Mouse (Mus musculus) retina, embryonic 14.5 days (tissue): ENCODE results near the gene Zc3h8.

Experiments used
- DNase-seq: peaks from one replicate; pipeline ENCODE4 v3.0.0-alpha.2; 2015; ENCODE audit warnings: low spot score

The Zc3h8 gene

GRCm38 (mm10) chr2:128943538-128944528 lies at the start of gene Zc3h8:
Gene Zc3h8 (minus strand): TSS chr2:128944077.
- DNase-seq: peak; percentile 99

GRCm38 (mm10) chr2:128984746-128985145 lies 40.9 kb upstream of the Zc3h8 start:
- no peak for DNase-seq

DNA sequence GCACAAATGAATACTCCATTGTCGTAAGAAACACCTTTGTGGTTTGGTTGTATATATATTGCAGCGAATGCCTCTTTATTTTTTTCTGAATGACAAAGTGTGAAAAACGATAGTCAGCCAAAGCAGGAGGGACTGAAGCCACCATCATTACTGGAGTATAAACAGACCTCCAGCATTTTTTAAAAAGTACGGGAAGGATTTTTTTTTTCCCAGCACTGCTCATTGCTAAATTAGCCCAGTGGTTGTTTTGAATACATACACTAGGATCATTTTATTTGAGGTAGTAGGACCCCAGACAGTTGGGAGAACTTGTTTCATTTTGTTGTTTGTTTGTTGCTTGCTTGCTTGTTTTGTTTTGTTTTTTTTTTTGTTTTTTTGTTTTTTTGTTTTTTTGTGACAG lies 31.7 kb upstream of the Zc3h8 start:
- no peak for DNase-seq

DNA sequence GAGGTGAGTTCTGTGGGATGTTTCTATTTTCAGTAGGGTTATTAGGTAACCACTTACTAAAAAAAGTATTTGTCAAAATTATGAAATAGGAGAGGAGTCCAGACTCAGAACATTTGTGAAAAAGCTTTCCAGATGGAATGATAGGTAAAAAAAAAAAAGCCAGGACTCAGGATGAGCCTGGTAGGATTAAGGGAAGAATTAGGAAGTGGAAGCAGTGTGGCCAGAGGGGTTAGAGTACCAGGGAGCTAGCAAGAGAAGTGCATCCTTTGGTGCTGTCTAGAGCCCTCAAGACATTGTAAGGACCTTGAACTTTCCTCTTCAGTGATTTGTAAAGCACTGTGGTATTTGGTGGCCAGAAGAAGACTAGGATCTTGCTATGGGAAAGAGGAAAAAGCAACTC lies 28.4 kb upstream of the Zc3h8 start:
- DNase-seq: no peak

DNA sequence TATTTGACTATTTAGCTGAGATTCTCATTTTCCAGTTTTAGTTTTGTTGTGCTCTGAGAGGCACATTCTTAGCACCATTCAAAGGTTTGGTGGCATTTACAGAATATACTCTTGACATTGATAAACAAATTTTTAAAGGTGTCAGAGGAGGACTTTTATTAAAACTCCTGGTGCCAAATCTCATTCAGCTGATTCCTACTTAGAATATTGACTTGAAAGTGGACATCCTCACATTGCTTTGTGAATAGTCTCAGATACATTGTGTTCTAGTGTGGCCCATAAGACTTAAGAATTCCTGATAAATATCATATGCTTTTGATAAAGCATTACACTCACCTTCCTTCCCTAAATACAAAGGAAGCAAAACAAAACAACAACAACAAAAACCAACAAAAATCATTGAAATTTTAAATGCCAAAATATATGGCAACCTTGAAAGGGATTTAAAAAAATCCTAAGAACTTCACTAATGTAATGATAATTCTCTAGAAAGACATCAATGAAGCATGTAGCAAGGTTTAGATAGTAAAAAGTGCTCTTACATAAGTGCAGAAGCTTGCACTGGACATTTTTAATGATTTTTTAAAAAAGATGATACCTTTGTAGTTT lies 24.7 kb upstream of the Zc3h8 start:
- DNase-seq: no peak

GRCm38 (mm10) chr2:128967661-128968441 lies 24.0 kb upstream of the Zc3h8 start, which contains the start of gene Gm10762:
Gene Gm10762 (minus strand): TSS chr2:128967725.
- peak; percentile 76 for DNase-seq

DNA sequence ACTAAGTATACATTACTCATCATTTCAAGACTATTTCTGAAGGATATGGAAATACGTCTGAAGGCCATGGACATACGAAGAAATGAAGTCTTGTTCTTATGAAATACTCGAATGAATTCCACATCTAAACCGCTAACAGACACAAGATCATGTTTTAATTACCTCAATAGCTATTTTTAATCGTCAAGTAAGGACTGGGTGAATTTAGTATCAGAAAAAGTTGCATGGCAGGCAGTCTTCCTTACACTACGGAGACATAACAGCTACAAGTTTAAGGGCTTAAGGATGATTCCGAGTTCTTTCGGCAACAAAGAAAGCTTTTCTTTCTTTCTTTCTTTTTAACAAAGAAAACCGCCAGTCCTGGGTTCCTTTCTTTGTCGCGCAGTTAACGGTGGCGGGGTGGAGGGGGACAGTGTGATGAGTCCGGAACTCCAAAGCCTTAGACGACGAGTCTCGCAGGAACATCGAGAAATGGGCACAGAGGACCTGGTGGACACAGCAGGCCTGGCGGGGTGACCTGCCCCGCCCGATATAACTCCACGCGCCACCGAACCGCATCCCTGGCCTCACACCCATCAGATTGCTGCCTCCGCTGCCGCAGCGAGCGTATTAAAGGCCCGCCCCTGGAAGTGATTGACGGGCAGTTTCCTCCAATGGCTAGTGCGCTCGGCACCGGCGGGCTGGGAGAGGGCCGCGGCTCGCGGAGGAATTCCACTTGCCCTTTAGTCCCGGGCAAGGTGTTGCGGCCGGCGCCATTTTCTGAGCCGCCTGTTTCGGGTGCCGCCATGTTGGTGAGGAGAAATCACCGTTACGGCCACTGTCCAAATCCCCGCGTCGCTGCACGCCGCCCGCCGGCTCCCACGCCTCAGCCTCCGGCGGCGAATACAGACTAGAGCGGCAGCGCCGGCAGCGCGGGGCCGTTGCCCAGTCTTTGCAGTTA lies 23.0 kb upstream of the Zc3h8 start, which contains the start of gene Zc3h6:
Gene Zc3h6 (plus strand): TSS at position 762 of the 940 bp plus-strand sequence.
- DNase-seq: peak; percentile 100

DNA sequence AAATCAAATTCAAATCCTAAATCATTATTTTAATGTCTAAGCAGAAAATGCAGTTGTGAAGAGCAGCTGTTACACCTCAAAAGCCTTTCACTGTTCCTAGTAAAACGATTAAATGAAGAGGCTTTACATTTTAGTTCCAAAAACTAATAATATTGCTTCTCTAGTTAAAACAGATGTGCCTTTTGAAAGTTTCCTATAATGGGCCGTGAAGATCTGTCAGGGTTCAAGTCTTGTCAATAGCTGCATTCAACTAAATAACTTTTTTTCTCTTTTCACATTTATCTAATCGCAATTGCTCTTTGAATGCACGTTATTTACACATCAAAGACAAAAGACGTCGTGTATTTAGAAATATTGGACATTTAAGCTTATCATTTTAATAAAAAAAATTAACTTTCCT lies 22.4 kb upstream of the Zc3h8 start:
- peak; percentile 44 for DNase-seq

GRCm38 (mm10) chr2:128965505-128966105 lies 21.7 kb upstream of the Zc3h8 start:
- peak; percentile 29 for DNase-seq

DNA sequence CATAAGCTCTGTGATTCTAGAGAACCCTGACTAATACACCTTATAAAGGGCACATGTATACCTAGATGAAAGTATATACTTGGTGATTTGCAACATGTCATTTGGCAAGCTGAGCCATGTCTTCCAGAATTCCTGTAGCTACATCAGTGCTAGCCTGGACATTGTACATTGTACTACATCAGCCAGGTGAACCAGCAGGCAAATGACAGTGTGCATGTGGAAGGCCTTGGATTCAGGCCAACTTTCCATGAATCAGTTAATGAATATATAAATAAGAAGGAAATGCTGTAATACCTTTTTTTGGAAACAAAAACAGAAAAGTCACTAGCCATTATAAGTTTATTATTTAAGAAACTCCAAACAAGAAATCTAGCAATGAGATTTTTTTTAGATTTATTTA lies 10.3 kb upstream of the Zc3h8 start:
- DNase-seq: no peak

GRCm38 (mm10) chr2:128947962-128948588 lies 4.2 kb upstream of the Zc3h8 start:
- peak; percentile 90 for DNase-seq

GRCm38 (mm10) chr2:128936256-128936655 lies 7.6 kb downstream of the Zc3h8 start:
- no peak for DNase-seq

DNA sequence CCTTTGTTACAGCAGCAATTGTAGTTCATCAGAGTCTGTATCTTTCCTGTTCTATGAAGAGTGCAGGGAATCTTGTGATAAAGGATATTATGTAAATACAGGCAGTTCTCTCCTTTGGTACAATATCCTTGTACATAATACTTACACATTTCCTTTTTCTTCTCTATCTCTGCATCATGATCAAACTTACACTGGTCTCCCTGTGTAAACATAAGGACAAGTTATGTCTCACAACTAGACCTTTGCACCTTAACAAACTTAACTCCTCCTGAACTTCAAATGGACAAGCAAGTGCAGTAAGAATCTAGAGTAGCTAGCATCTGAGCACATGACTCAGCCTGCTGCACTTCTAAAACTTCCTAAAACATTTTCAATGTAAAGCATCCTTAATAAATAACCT lies 13.2 kb downstream of the Zc3h8 start:
- DNase-seq: no peak

DNA sequence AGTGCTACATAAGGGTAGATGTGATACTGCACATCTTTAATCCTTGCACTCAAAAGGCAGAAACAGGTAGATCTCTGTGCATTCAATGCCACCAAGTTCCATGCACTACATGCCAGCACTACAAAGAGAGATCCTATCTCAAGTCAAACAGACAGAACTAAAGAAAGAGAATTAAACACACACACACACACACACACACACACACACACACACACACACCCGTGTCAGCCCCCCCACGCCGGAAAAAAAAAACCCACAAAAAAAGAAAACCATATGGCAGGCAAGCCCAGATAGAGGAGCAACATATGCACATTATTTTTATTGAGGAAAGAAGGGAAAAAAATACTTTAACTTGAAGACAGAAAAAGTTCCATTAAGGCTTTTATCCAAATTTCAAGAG lies 15.4 kb downstream of the Zc3h8 start:
- DNase-seq: no peak

GRCm38 (mm10) chr2:128924799-128925198 lies 19.1 kb downstream of the Zc3h8 start:
- no peak for DNase-seq

- no peak for DNase-seq
Measured at GRCm38 (mm10) chr2:128916528-128916927, 27.3 kb downstream of the Zc3h8 start.

- DNase-seq: no peak
Measured at GRCm38 (mm10) chr2:128914978-128915377, 28.9 kb downstream of the Zc3h8 start.

GRCm38 (mm10) chr2:128903661-128904060 lies 40.2 kb downstream of the Zc3h8 start:
- no peak for DNase-seq

- no peak for DNase-seq
Measured at GRCm38 (mm10) chr2:128902843-128903242, 41.0 kb downstream of the Zc3h8 start.

- DNase-seq: peak; percentile 29
Measured at GRCm38 (mm10) chr2:128892180-128892721, 51.6 kb downstream of the Zc3h8 start.
